Mouse (Mus musculus) liver (tissue): ENCODE results near the gene Lce1j.
"Not testable (repeated sequence)": the region's sequence is repeated elsewhere in the genome, so short reads cannot be mapped to it uniquely, and the experiment has no call there.

ENCODE experiments used
- DNase-seq: peaks from one replicate; pipeline ENCODE4 v3.0.0-alpha.2; 2020; ENCODE audit warnings: mixed read lengths

Gene Lce1j

DNA sequence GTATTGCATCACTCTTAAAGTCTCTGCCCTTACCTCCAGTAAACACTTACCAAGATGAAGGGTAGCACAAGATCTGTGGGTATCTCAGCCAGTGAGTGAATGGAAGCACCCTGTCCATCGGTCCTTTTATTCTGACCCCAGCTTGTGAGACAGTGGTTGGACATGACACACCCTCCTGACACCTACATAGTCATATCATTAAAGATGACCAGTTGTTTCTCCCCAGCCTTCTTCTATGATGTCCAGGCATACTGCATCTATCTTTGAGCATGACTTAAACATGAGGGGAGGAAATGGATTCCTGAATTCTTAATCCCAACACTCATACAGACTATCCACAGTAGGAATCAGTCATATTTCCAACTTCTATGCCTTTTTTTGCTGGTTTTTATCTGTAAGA, at the start of gene Lce1j:
Gene Lce1j (minus strand): TSS at position 101 of the 400 bp plus-strand sequence.
- DNase-seq = no peak

DNA sequence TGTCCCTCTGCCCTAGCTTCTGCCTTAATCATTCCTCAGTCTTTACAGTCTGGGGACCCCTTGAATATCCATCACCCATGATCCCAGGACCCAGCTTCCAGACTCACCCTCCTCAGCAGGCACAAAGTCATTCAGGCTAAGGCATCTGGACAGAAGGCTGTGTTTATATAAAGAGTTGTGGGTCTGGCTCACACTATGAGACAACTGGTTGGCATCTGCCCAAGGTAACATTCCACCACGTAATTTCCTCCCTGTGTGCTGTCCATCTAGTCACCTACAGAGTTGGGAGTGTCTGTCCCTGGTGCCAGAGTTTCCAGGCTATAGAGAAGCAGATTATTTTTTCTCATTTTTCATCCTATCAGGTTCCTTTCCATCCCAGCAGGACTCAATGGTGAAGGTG, 36.8 kb upstream of the Lce1j start, which contains the start of gene Kprp:
Gene Kprp (minus strand): TSS at position 140 of the 400 bp plus-strand sequence.
- no peak for DNase-seq

DNA sequence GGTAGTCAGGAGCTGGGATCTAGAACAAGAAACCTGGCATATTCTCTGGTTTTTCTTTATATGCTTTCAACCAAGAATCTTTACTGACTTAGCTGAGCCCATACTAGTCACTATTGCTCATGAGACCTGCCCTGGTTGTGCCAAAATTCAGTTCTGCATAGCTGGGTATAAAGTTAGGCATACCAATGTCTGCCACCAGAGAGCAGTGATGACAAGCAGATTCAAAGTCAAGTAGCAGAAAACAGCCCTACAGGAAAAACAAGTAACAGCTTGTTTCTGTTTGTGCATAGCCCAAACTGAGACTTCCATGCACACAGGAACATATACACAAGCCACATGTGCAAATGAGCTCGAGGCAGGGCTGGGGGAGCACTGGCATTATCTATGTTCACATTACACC, 35.5 kb upstream of the Lce1j start:
- no peak for DNase-seq

DNA sequence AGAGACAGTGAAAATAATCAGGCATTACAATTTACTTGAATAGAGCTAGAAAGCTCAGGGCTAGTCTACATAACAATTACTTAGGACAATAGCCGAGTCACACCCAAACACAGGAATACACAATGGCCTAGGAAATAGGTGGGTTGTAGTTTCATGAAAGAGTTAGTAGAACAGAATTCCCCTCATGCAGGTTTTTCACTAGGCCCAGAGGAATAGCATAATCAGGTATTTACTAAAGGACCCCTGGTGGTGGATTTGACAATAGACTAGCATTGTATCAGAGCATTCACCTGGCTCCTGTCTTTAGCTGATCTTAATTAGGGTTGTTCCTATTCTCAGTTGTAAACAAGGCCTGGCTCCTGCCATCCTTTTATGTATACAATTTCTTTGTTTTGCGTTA, 25.7 kb upstream of the Lce1j start:
- DNase-seq = not testable (repeated sequence)

DNA sequence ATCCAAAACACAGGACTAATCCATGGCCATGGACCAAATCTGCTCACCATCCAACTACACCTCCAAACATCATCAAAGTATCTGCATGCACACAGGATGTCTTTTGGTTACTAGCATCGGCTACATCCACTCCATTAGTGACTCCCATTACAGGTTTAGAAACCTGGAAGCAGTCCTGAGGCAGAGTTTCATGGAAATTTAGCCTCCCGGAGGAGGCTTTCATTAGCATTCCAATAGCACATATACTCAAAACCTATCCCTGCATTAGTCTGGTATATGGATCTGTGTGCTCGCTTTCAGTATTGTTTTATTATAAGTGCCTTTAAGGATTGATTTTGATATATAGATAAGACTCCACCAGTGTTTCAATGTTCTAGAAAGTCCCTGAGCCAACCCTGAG, 25.3 kb upstream of the Lce1j start:
- DNase-seq = no peak

DNA sequence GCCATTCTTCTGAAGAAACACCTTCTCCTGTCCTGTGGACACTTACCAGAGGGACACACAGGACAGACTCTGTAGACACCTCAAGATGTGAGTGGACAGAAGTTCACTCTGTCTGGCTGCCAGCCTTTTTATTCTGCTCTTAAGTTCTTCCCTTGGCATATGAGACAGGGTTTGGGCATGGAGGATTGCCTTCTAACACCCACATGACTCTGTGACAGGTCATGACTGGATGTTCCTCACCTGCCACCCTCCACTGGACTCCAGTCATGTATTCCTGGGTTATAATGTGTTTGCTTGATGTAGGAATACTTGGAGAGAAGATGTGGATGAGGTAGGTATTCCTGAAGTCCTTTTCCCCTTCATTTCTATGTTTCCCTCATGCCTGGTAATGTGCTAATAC, 17.5 kb upstream of the Lce1j start, which contains the start of gene Lce1k:
Gene Lce1k (minus strand): TSS at position 101 of the 400 bp plus-strand sequence.
- DNase-seq = no peak

DNA sequence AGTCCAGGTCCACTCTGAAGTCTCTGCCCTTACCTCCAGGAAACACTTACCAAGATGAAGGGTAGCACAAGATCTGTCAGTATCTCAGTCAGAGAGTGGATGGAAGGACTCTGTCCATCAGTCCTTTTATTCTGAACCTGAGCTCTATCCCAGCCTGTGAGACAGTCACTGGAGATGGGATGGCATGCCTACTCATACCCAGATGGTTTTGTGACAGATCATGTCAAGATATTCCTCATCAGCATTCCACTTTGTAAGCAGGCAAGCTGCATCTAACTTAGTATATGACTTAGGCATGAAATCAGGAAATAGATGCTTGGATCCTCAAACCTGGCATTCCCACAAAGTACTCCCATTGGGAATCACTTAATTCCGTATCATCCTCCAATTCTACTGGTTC, 11.5 kb downstream of the Lce1j start, which contains the start of gene Lce1i:
Gene Lce1i (minus strand): TSS at position 101 of the 400 bp plus-strand sequence.
- no peak for DNase-seq

DNA sequence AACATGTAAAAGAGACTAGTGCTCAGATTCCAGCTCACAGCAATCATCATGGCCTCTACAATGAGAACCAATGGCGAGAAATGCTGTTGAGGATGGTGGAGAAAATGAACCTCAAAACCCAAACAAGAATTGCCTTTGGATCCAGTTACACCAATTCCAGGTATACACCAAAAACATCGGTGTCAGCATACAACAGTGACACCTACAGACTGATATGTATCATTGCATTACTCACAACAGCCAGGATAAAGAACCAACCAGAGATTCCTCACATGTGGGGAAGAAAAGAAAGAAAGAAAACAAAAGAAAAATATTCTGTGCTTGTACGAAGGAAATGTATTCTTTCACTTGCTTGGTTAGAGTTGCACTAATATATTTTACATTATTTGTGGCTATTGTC, 18.7 kb downstream of the Lce1j start:
- DNase-seq = no peak

DNA sequence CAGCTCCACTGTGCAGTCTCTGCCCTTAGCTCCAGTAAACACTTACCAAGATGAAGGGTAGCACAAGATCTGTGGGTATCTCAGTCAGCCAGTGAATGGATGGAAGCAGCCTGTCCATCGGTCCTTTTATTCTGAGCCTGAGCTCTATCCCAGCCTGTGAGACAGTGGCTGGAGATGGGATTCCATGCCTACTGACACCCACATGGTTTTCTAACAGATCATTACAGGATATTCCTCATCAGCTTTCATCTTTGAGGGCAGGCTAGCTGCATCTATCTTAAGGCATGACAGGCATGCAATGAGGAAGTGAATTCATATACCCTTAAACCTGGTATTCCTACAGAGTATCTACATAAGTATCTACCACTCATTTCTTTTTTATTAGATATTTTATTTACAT, 25.3 kb downstream of the Lce1j start, which contains the start of gene Lce1h:
Gene Lce1h (minus strand): TSS at position 101 of the 400 bp plus-strand sequence.
- no peak for DNase-seq

DNA sequence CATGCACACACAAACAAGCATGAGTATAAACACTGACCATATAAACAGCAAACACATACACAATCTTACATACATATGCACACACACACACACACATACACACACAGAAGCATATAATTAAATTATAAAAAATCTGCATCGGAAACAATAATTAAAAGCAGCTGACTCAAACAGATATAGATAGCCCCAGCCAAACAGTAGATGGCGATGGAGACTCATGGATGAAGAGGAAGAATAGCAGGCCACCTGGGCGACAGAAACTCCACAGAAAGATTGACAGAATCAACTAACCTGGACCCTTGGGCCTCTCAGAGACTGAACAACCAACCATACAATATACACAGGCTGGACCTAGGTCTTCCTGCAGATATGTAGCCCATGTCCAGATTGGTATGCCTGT, 37.1 kb downstream of the Lce1j start:
- no peak for DNase-seq

DNA sequence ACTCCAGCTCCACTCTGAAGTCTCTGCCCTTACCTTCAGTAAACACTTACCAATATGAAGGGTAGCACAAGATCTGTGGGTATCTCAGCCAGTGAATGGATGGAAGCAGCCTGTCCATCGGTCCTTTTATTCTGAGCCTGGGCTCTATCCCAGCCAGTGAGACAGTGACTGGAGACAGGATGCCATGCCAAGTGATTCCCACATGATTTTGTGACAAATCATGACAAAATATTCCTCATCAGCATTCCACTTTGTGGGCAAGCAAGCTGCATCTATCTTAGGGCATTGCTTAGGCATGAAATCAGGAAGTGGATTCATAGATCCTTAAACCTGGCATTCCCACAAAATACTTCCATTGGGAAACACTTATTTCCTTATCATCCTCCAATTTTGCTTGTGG, 38.1 kb downstream of the Lce1j start, which contains the start of gene Lce1g:
Gene Lce1g (minus strand): TSS at position 101 of the 400 bp plus-strand sequence.
- DNase-seq = no peak

DNA sequence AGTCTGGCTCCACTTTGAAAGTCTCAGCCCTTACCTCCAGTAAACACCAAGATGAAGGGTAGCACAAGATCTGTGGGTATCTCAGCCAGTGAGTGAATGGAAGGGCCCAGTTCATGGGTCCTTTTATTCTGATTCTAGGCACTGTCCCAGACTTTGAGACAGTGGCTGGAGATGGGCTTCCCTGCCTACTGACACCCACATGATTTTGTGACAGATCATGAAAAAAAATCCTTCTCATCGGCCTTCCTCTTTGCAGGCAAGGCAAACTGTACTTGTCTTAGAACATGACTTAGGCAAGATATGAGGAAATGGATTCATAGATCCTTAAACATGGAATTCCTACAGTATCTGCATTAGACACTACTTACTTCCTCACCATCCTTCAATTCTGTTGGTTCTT, 51.3 kb downstream of the Lce1j start, which contains the start of gene Gm38119:
Gene Gm38119 (minus strand): TSS at position 101 of the 400 bp plus-strand sequence.
- no peak for DNase-seq
